Mouse (Mus musculus) small intestine, adult 10 weeks (tissue): ENCODE data around the gene Casc3. TPM values are rescaled to one million over a fixed set of nuclear protein-coding genes. Genes with fewer than 3 reads are reported as not detected.

Experiments
- polyA plus RNA-seq: library from polyadenylated mRNA; stranded (reverse); fragments of 350-450 nt; fragmentation: Illumina TruSeq; extraction: RNeasy Lipid Tissue Mini Kit (QIAGEN cat#74804); gene quantifications from one replicate; pipeline ENCODE4 v1.2.3, GENCODE M21; 2014; ENCODE audit warnings: low replicate concordance

Casc3 gene
- 18.7 TPM for polyA plus RNA-seq

GRCm38 (mm10) chr11:98804605-98805004, at the start of gene Casc3:
Gene Casc3, plus strand, starts transcription at chr11:98804905.

DNA sequence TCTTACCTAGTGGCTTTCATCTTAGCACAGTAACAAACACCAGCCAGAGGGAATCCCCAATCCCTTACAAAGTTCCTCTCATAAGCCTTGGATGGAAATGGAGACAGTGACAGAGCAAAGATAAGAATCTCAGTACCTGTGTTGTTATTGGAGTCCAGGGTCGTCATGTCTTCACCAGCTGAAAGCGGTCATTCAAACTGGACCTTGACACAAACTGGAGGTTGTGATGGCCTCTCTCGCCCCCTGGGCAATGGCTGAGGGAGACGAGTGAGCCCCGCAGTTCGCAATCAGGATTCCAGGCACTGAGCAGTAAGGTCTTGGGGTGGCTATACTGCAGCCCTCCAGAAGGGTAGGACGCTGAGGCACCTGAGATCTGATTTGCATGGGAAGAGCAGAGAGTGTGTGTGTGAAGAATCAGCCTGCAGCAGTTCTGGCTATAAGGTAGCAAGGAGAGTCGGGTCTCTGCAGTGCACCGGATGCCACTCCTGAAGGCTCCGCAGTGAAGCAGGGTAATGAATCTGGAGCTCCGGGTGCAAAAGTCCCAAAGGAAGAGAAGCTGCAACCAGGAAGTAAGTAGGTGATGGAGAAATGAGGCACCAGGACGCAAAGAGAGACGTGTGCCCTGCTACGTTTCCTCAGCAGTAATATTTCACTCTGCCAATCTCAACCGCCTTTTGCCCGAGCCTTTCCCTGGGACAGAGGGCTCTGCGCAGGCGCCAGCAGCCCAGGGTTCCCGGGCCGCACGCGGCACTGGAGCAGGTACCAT, 29.9 kb upstream of the Casc3 start, which contains the start of gene Nr1d1:
Gene Nr1d1 (minus strand): TSS at position 752 of the 766 bp plus-strand sequence.

DNA sequence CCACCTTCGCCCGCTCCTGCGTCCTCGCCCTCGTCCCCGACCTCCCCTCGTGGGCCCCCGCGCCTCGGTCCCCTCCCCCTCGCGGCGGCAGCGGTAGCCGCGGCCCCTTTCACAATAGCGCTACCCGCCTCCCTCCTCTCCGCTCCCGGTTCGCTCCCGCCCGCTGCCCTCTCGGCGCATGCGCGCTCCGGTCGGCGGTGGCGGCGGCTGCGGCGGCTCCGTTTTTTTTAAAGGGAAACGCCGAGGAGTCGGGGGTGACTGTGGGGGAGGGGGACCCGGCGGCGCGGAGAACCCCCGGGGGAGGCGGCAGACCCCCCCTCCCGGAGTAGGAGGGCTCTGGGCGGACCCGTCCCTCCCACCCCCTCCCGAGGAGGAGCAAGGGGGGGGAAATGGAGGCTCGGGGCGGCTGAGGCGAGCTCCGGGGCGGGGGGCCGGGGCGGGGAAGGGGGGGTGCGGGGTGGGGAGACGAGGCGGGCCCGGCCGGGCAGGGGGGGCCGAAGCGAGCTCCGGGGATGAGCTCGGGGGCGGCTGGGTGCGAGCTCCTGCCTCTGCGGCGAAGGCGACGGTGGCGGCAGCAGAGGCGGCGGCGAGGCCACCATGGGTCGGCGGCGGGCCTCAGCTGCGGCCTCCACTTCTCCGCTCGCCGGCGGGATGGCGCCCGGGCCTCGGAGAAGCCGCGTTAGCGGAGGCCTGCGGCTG, 9.5 kb upstream of the Casc3 start, which contains the start of gene Msl1:
Gene Msl1 (plus strand): TSS at position 502 of the 699 bp plus-strand sequence.

DNA sequence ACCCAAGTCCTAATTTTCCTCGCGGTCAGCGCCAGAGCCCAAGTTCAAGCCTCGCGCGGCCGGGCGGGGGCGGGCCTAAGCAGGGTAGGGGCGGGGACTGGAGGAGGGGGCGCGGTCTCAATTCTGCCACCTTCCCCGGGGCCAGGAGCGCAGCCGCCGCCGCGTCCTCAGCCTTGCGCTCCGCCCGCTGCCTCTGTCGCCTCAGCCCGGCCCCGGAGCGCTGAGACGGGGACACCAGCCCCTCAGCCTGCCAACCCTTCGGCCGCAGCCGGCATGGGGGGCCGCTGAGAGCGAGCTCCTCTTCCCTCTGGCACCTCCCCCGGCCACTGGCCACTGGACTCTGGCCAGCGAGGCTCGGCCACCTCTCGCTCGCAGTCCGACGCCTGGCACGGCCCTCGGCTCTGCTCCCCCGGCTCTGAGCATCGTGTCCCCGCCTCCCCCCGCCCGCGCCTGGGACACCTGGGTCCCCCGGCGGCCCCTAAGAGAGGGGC, 32.0 kb downstream of the Casc3 start, which contains the start of gene Rapgefl1:
Gene Rapgefl1 (plus strand): TSS at position 135 of the 491 bp plus-strand sequence.

GRCm38 (mm10) chr11:98863028-98863750, 58.5 kb downstream of the Casc3 start, which contains the start of gene Wipf2:
Gene Wipf2, plus strand, starts transcription at chr11:98863638.

Other genes starting within 250 kb of the Casc3 start
- 5.3 TPM for gene Ormdl3, start 217.5 kb upstream of the Casc3 start, polyA plus RNA-seq
- gene Lrrc3c, start 206.6 kb upstream of the Casc3 start, polyA plus RNA-seq: not detected
- not detected for gene Gm12355, start 179.2 kb upstream of the Casc3 start, polyA plus RNA-seq
- not detected for gene Gsdma3, start 178.5 kb upstream of the Casc3 start, polyA plus RNA-seq
- 0.71 TPM for gene Gsdma2, start 158.1 kb upstream of the Casc3 start, polyA plus RNA-seq
- gene Gsdma, start 140.6 kb upstream of the Casc3 start, polyA plus RNA-seq: 0.33 TPM
- gene Psmd3, start 122.4 kb upstream of the Casc3 start, polyA plus RNA-seq: 9.9 TPM
- gene Csf3, start 103.6 kb upstream of the Casc3 start, polyA plus RNA-seq: not detected
- gene Med24, start 75.5 kb upstream of the Casc3 start, polyA plus RNA-seq: 0.97 TPM
- gene Thra, start 64.3 kb upstream of the Casc3 start, polyA plus RNA-seq: 3.7 TPM
- gene Nr1d1, start 29.6 kb upstream of the Casc3 start, polyA plus RNA-seq: 3.0 TPM
- gene Msl1, start 9.4 kb upstream of the Casc3 start, polyA plus RNA-seq: 71.9 TPM
- 4.2 TPM for gene Rapgefl1, start 31.9 kb downstream of the Casc3 start, polyA plus RNA-seq
- gene Wipf2, start 58.7 kb downstream of the Casc3 start, polyA plus RNA-seq: 19.3 TPM
- gene Cdc6, start 102.9 kb downstream of the Casc3 start, polyA plus RNA-seq: 3.2 TPM
- gene Rara, start 122.9 kb downstream of the Casc3 start, polyA plus RNA-seq: 0.74 TPM
- not detected for gene Gjd3, start 178.1 kb downstream of the Casc3 start, polyA plus RNA-seq
- 70.6 TPM for gene Top2a, start 219.3 kb downstream of the Casc3 start, polyA plus RNA-seq
- 10.5 TPM for gene Igfbp4, start 236.3 kb downstream of the Casc3 start, polyA plus RNA-seq